Mouse (Mus musculus): ENCODE measurements around the gene Spin1.

DNA sequence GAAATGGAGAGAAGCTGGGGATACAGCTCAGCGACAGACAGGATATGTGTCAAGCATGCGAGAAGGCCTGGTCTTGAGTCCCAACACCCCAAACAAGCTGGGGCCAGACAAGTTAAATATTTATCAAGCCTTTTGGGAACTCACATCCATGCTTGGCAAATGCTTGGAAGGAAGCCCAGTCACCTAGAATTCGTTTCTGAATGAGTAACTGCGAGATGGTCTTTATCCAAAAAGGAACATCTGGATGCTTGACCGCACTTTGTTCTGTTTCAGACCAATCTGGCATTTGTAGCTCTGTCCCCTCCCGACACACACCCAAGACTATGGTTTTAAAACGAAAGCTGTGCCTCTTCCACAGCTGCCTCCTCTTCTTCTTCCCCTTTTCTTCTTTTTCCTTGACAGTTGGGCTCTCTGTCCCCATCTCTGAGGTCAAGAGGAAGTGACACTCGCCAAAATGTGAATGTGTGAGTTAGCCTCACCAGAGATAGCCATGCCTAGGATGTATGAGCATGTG, 28.9 kb upstream of the Spin1 start:
- TF ChIP-seq POLR2A (IDR thresholded peaks at IDR 0.05; ENCODE audit: insufficient read depth, low read depth, low read length) (no peak), CTCF (IDR thresholded peaks at IDR 0.05) (no peak)
